Mouse (Mus musculus): ENCODE measurements around the gene Noct.

- TF ChIP-seq EP300 (IDR thresholded peaks at IDR 0.05; ENCODE audit: low read depth) (no peak), CTCF (IDR thresholded peaks at IDR 0.05; ENCODE audit: low read depth) (no peak)
Measured at GRCm38 (mm10) chr3:51249460-51249859, 25.2 kb downstream of the Noct start.

Measured in heart, postnatal 0 days (tissue).